Mouse (Mus musculus): ENCODE data around the gene Parp14. TPM values are rescaled to one million over a fixed set of nuclear protein-coding genes. Genes with fewer than 3 reads are reported as not detected.

The Parp14 gene
- polyA plus RNA-seq, 1 experiment from 2014 or later: 0.48 TPM

- H3K4me1 ChIP-seq (replicated peaks): no peaks in the 10 kb centered on the region
- WGBS: 91% methylated on average over 6 of the region's 6 CpGs
- H3K27ac ChIP-seq: no peak overlapping the region
Observed at GRCm38 (mm10) chr16:35806973-35807662, 64.2 kb downstream of the Parp14 start.

GRCm38 (mm10) chr16:35803723-35804122, 67.6 kb downstream of the Parp14 start:
- H3K36me3 ChIP-seq: peaks cover 29% of the 10 kb centered on the region
- H3K4me3 ChIP-seq: no peak overlapping the region
- no peaks in the 10 kb centered on the region for H3K27me3 ChIP-seq
- WGBS: 94% methylated on average over 4 of the region's 4 CpGs
- no peak overlapping the region for H3K4me2 ChIP-seq
- H3K9ac ChIP-seq: no peak overlapping the region
- H3K9me3 ChIP-seq: peaks cover 10% of the 10 kb centered on the region
- no peaks in the 10 kb centered on the region for H3K4me1 ChIP-seq (replicated peaks)
- H3K27ac ChIP-seq: no peak overlapping the region
- no peak for ATAC-seq (ENCODE audit: low FRiP score)

More at GRCm38 (mm10) chr16:35806973-35807662, 64.2 kb downstream of the Parp14 start:
- ATAC-seq (ENCODE audit: low FRiP score): no peak
- no peak overlapping the region for H3K4me2 ChIP-seq
- H3K27me3 ChIP-seq: no peaks in the 10 kb centered on the region
- peaks cover 3% of the 10 kb centered on the region; the same call in 1 of the 2 replicates for H3K36me3 ChIP-seq
- no peak overlapping the region for H3K9ac ChIP-seq
- no peak overlapping the region for H3K4me3 ChIP-seq
- no peaks in the 10 kb centered on the region; the same call in 1 of the 2 replicates for H3K9me3 ChIP-seq

- Histone ChIP-seq H3K9ac (no peak overlapping the region), H3K4me1 (replicated peaks) (no peaks in the 10 kb centered on the region), H3K9me3 (peaks cover 15% of the 10 kb centered on the region), H3K36me3 (peaks cover 36% of the 10 kb centered on the region), H3K27me3 (no peaks in the 10 kb centered on the region), H3K4me2 (no peak overlapping the region), H3K4me3 (no peak overlapping the region), H3K27ac (no peak overlapping the region)
- ATAC-seq (ENCODE audit: low FRiP score): no peak
- 93% methylated on average over 7 of the region's 7 CpGs for WGBS
Observed at GRCm38 (mm10) chr16:35802163-35802562, 69.2 kb downstream of the Parp14 start.

GRCm38 (mm10) chr16:35791962-35792521, 79.3 kb downstream of the Parp14 start:
- no peak overlapping the region for H3K9ac ChIP-seq
- no peaks in the 10 kb centered on the region for H3K27me3 ChIP-seq
- H3K4me1 ChIP-seq (replicated peaks): peaks cover 9% of the 10 kb centered on the region
- 77% methylated on average over 6 of the region's 6 CpGs for WGBS
- H3K9me3 ChIP-seq: no peaks in the 10 kb centered on the region
- H3K4me3 ChIP-seq: no peak overlapping the region
- H3K27ac ChIP-seq: no peak overlapping the region
- H3K36me3 ChIP-seq: peaks cover 14% of the 10 kb centered on the region; the same call in 1 of the 2 replicates
- no peak overlapping the region for H3K4me2 ChIP-seq
- no peak for ATAC-seq (ENCODE audit: low FRiP score)

GRCm38 (mm10) chr16:35788330-35788729, 83.0 kb downstream of the Parp14 start:
- Histone ChIP-seq H3K4me2 (no peak overlapping the region), H3K27ac (0 out of 2 replicates have a peak overlapping the region, but pooled peaks have one; percentile 61), H3K27me3 (no peaks in the 10 kb centered on the region), H3K4me1 (replicated peaks) (peaks cover 11% of the 10 kb centered on the region), H3K9ac (no peak overlapping the region), H3K9me3 (no peaks in the 10 kb centered on the region), H3K36me3 (peaks cover 14% of the 10 kb centered on the region; the same call in 1 of the 2 replicates), H3K4me3 (no peak overlapping the region)
- no peak for ATAC-seq (ENCODE audit: low FRiP score)
- WGBS: 96% methylated on average over 6 of the region's 6 CpGs

GRCm38 (mm10) chr16:35787568-35788189, 83.7 kb downstream of the Parp14 start:
- 49% methylated on average over 8 of the region's 8 CpGs for WGBS
- no peak overlapping the region for H3K4me3 ChIP-seq
- no peak overlapping the region for H3K9ac ChIP-seq
- no peaks in the 10 kb centered on the region for H3K27me3 ChIP-seq
- H3K9me3 ChIP-seq: no peaks in the 10 kb centered on the region
- H3K4me2 ChIP-seq: no peak overlapping the region
- peak; percentile 86 for ATAC-seq (ENCODE audit: low FRiP score)
- H3K36me3 ChIP-seq: peaks cover 14% of the 10 kb centered on the region; the same call in 1 of the 2 replicates
- peak overlapping the region; percentile 61 for H3K27ac ChIP-seq
- H3K4me1 ChIP-seq (replicated peaks): peaks cover 11% of the 10 kb centered on the region

GRCm38 (mm10) chr16:35787163-35787562, 84.2 kb downstream of the Parp14 start:
- peak; percentile 71 for ATAC-seq (ENCODE audit: low FRiP score)
- H3K9ac ChIP-seq: no peak overlapping the region
- H3K27me3 ChIP-seq: no peaks in the 10 kb centered on the region
- 62% methylated on average over 6 of the region's 6 CpGs for WGBS
- no peak overlapping the region for H3K4me2 ChIP-seq
- H3K4me3 ChIP-seq: no peak overlapping the region
- H3K4me1 ChIP-seq (replicated peaks): peaks cover 11% of the 10 kb centered on the region
- H3K27ac ChIP-seq: no peak overlapping the region; the same call in 1 of the 2 replicates
- peaks cover 14% of the 10 kb centered on the region; the same call in 1 of the 2 replicates for H3K36me3 ChIP-seq
- H3K9me3 ChIP-seq: no peaks in the 10 kb centered on the region

- H3K9ac ChIP-seq: no peak overlapping the region
Observed at GRCm38 (mm10) chr16:35784134-35784725, 87.1 kb downstream of the Parp14 start.

GRCm38 (mm10) chr16:35783207-35783573, 88.2 kb downstream of the Parp14 start:
- Histone ChIP-seq H3K9me3 (no peaks in the 10 kb centered on the region), H3K4me3 (no peak overlapping the region), H3K36me3 (0 out of 2 replicates have a peak, but pooled peaks cover 4% of the 10 kb centered on the region), H3K27me3 (no peaks in the 10 kb centered on the region), H3K4me2 (no peak overlapping the region), H3K27ac (no peak overlapping the region), H3K9ac (no peak overlapping the region), H3K4me1 (replicated peaks) (peaks cover 11% of the 10 kb centered on the region)
- 89% methylated on average over 3 of the region's 3 CpGs for WGBS
- ATAC-seq (ENCODE audit: low FRiP score): no peak

More at GRCm38 (mm10) chr16:35784134-35784725, 87.1 kb downstream of the Parp14 start:
- Histone ChIP-seq H3K27ac (no peak overlapping the region), H3K27me3 (no peaks in the 10 kb centered on the region), H3K4me1 (replicated peaks) (peaks cover 11% of the 10 kb centered on the region), H3K36me3 (0 out of 2 replicates have a peak, but pooled peaks cover 4% of the 10 kb centered on the region), H3K4me3 (no peak overlapping the region), H3K9me3 (no peaks in the 10 kb centered on the region), H3K4me2 (no peak overlapping the region)
- no peak for ATAC-seq (ENCODE audit: low FRiP score)
- WGBS: 85% methylated on average over 7 of the region's 7 CpGs

Other genes with a start within 250 kb of the Parp14 start
- gene Dirc2, start 102.2 kb downstream of the Parp14 start, polyA plus RNA-seq (2015; fragmentation: Nextera tagmentation; extraction: Ambion mirVana): 27.1 and 30.8 TPM in 2 replicates
- 18.6 and 18.8 TPM in 2 replicates for gene Hspbap1, start 101.2 kb downstream of the Parp14 start, polyA plus RNA-seq (2015; fragmentation: Nextera tagmentation; extraction: Ambion mirVana)
- 1.8 and 1.9 TPM in 2 replicates for gene Parp9, start 66.9 kb upstream of the Parp14 start, polyA plus RNA-seq (2015; fragmentation: Nextera tagmentation; extraction: Ambion mirVana)
- 1.3 and 1.5 TPM in 2 replicates for gene Dtx3l, start 67.6 kb upstream of the Parp14 start, polyA plus RNA-seq (2015; fragmentation: Nextera tagmentation; extraction: Ambion mirVana)
- 79.2 and 82.8 TPM in 2 replicates for gene Kpna1, start 107.2 kb upstream of the Parp14 start, polyA plus RNA-seq (2015; fragmentation: Nextera tagmentation; extraction: Ambion mirVana)
- gene Wdr5b, start 169.6 kb upstream of the Parp14 start, polyA plus RNA-seq (2015; fragmentation: Nextera tagmentation; extraction: Ambion mirVana): 14.1 and 14.8 TPM in 2 replicates
- 144 and 159 TPM in 2 replicates for gene Fam162a, start 200.1 kb upstream of the Parp14 start, polyA plus RNA-seq (2015; fragmentation: Nextera tagmentation; extraction: Ambion mirVana)
- gene Ccdc58, start 200.1 kb upstream of the Parp14 start, polyA plus RNA-seq (2015; fragmentation: Nextera tagmentation; extraction: Ambion mirVana): 35.2 and 42.1 TPM in 2 replicates